Mouse (Mus musculus): Measurements from ENCODE around the gene Mrps36. TPM values are rescaled to one million over a fixed set of nuclear protein-coding genes. Genes with fewer than 3 reads are reported as not detected.

Gene Mrps36
- polyA plus RNA-seq, 1 experiment = 126 TPM

GRCm38 (mm10) chr13:100785806-100786413, 41.5 kb upstream of the Mrps36 start:
- peaks cover 40% of the 10 kb centered on the region for H3K79me2 ChIP-seq (ENCODE audit: control insufficient read depth, insufficient read depth)
- TF ChIP-seq MYOG (IDR thresholded peaks at IDR 0.05; ENCODE audit: control insufficient read depth in 1 of 3, insufficient read depth in 1 of 3, insufficient read length in 2 of 3, low read depth in 2 of 3) (no peak), TCF3 (IDR thresholded peaks at IDR 0.05; ENCODE audit: insufficient read length, low read depth) (no peak), MYOD1 (IDR thresholded peaks at IDR 0.05; ENCODE audit: control insufficient read depth in 1 of 3, insufficient read length in 2 of 3, low read depth in 2 of 3) (no peak), CEBPB (IDR thresholded peaks at IDR 0.05; ENCODE audit: insufficient read depth, poor library complexity, severe bottlenecking) (no peak), USF1 (IDR thresholded peaks at IDR 0.05; ENCODE audit: low read depth) (no peak), POLR2A (IDR thresholded peaks at IDR 0.05; ENCODE audit: insufficient read length, low read depth) (no peak), MAX (IDR thresholded peaks at IDR 0.05; ENCODE audit: low read depth) (no peak), TCF12 (IDR thresholded peaks at IDR 0.05; ENCODE audit: insufficient read depth, poor library complexity, severe bottlenecking) (no peak), SRF (IDR thresholded peaks at IDR 0.05; ENCODE audit: control insufficient read depth, insufficient read length, low read depth) (no peak), E2F4 (IDR thresholded peaks at IDR 0.05; ENCODE audit: insufficient read depth) (no peak), POLR2AphosphoS2 (IDR thresholded peaks at IDR 0.05; ENCODE audit: insufficient read length, low read depth) (no peak)
- no peak overlapping the region for H3ac ChIP-seq (ENCODE audit: control insufficient read depth, insufficient read length)

GRCm38 (mm10) chr13:100777491-100777890, 33.0 kb upstream of the Mrps36 start:
- Histone ChIP-seq H3ac (ENCODE audit: control insufficient read depth, insufficient read length) (no peak overlapping the region), H3K4me3 (no peak overlapping the region), H3K27me3 (ENCODE audit: control insufficient read depth, insufficient read depth, insufficient read length) (no peaks in the 10 kb centered on the region), H3K79me2 (ENCODE audit: control insufficient read depth, insufficient read depth) (peaks cover 8% of the 10 kb centered on the region), H3K36me3 (ENCODE audit: control insufficient read depth, insufficient read depth) (peaks cover 13% of the 10 kb centered on the region), H3K4me2 (ENCODE audit: low read depth) (no peak overlapping the region)
- TF ChIP-seq CEBPB (IDR thresholded peaks at IDR 0.05; ENCODE audit: insufficient read depth, poor library complexity, severe bottlenecking) (no peak), MYOG (IDR thresholded peaks at IDR 0.05; ENCODE audit: control insufficient read depth in 1 of 3, insufficient read depth in 1 of 3, insufficient read length in 2 of 3, low read depth in 2 of 3) (no peak), POLR2AphosphoS2 (IDR thresholded peaks at IDR 0.05; ENCODE audit: insufficient read length, low read depth) (peak; percentile 10), TCF3 (IDR thresholded peaks at IDR 0.05; ENCODE audit: insufficient read length, low read depth) (no peak)

More at GRCm38 (mm10) chr13:100785806-100786413, 41.5 kb upstream of the Mrps36 start:
- peak overlapping the region; percentile 80 for H3K4me2 ChIP-seq (ENCODE audit: low read depth)
- peaks cover 15% of the 10 kb centered on the region for H3K36me3 ChIP-seq (ENCODE audit: control insufficient read depth, insufficient read depth)
- H3K4me3 ChIP-seq = peak overlapping the region; percentile 68
- H3K27me3 ChIP-seq (ENCODE audit: control insufficient read depth, insufficient read depth, insufficient read length) = no peaks in the 10 kb centered on the region

GRCm38 (mm10) chr13:100776710-100777109, 32.3 kb upstream of the Mrps36 start:
- no peak overlapping the region for H3ac ChIP-seq (ENCODE audit: control insufficient read depth, insufficient read length)
- no peaks in the 10 kb centered on the region for H3K27me3 ChIP-seq (ENCODE audit: control insufficient read depth, insufficient read depth, insufficient read length)
- peaks cover 6% of the 10 kb centered on the region for H3K79me2 ChIP-seq (ENCODE audit: control insufficient read depth, insufficient read depth)
- TF ChIP-seq MAX (IDR thresholded peaks at IDR 0.05; ENCODE audit: low read depth) = no peak
- no peak for TF ChIP-seq SRF (IDR thresholded peaks at IDR 0.05; ENCODE audit: control insufficient read depth, insufficient read length, low read depth)
- no peak for TF ChIP-seq CEBPB (IDR thresholded peaks at IDR 0.05; ENCODE audit: insufficient read depth, poor library complexity, severe bottlenecking)
- TF ChIP-seq TCF12 (IDR thresholded peaks at IDR 0.05; ENCODE audit: insufficient read depth, poor library complexity, severe bottlenecking) = no peak
- no peak for TF ChIP-seq MYOD1 (IDR thresholded peaks at IDR 0.05; ENCODE audit: control insufficient read depth in 1 of 3, insufficient read length in 2 of 3, low read depth in 2 of 3)
- no peak for TF ChIP-seq TCF3 (IDR thresholded peaks at IDR 0.05; ENCODE audit: insufficient read length, low read depth)
- TF ChIP-seq POLR2AphosphoS2 (IDR thresholded peaks at IDR 0.05; ENCODE audit: insufficient read length, low read depth) = peak; percentile 9
- H3K4me2 ChIP-seq (ENCODE audit: low read depth) = no peak overlapping the region
- H3K4me3 ChIP-seq = peak overlapping the region; percentile 67
- H3K36me3 ChIP-seq (ENCODE audit: control insufficient read depth, insufficient read depth) = peaks cover 8% of the 10 kb centered on the region

- Histone ChIP-seq H3ac (ENCODE audit: control insufficient read depth, insufficient read length) (no peak overlapping the region), H3K4me3 (peak overlapping the region; percentile 67), H3K4me2 (ENCODE audit: low read depth) (peak overlapping the region; percentile 89), H3K27me3 (ENCODE audit: control insufficient read depth, insufficient read depth, insufficient read length) (no peaks in the 10 kb centered on the region), H3K36me3 (ENCODE audit: control insufficient read depth, insufficient read depth) (peaks cover 2% of the 10 kb centered on the region), H3K79me2 (ENCODE audit: control insufficient read depth, insufficient read depth) (peaks cover 6% of the 10 kb centered on the region)
- TF ChIP-seq SRF (IDR thresholded peaks at IDR 0.05; ENCODE audit: control insufficient read depth, insufficient read length, low read depth) = no peak
- TF ChIP-seq MAX (IDR thresholded peaks at IDR 0.05; ENCODE audit: low read depth) = no peak
- TF ChIP-seq TCF3 (IDR thresholded peaks at IDR 0.05; ENCODE audit: insufficient read length, low read depth) = no peak
- TF ChIP-seq REST (IDR thresholded peaks at IDR 0.05; ENCODE audit: insufficient read depth, insufficient read length) = no peak
- TF ChIP-seq E2F4 (IDR thresholded peaks at IDR 0.05; ENCODE audit: insufficient read depth) = no peak
- TF ChIP-seq TCF12 (IDR thresholded peaks at IDR 0.05; ENCODE audit: insufficient read depth, poor library complexity, severe bottlenecking) = no peak
- TF ChIP-seq USF1 (IDR thresholded peaks at IDR 0.05; ENCODE audit: low read depth) = no peak
- no peak for TF ChIP-seq MYOD1 (IDR thresholded peaks at IDR 0.05; ENCODE audit: control insufficient read depth in 1 of 3, insufficient read length in 2 of 3, low read depth in 2 of 3)
- TF ChIP-seq CEBPB (IDR thresholded peaks at IDR 0.05; ENCODE audit: insufficient read depth, poor library complexity, severe bottlenecking) = no peak
- no peak for TF ChIP-seq POLR2AphosphoS2 (IDR thresholded peaks at IDR 0.05; ENCODE audit: insufficient read length, low read depth)
These were observed 31.6 kb upstream of the Mrps36 start for GRCm38 (mm10) chr13:100776056-100776419.

All from myocyte (in vitro differentiated cells).